Mouse (Mus musculus): ENCODE data around the gene Col11a2.

Col11a2 gene

GRCm38 (mm10) chr17:34047404-34048050 lies 8.3 kb downstream of the Col11a2 start:
- intact Hi-C loops (cut with DNase I): no loop called here

- intact Hi-C loops (cut with DNase I): no loop called here
These were observed 18.0 kb downstream of the Col11a2 start for GRCm38 (mm10) chr17:34057224-34057623.

GRCm38 (mm10) chr17:34068864-34069263 lies 29.6 kb downstream of the Col11a2 start:
- intact Hi-C loops (cut with DNase I): no loop called here

- intact Hi-C loops (cut with DNase I): loop anchor here (10.0 kb wide), 1 partner anchor 163 kb away; the partner anchor contains the start of gene H2-Ob
These were observed 32.9 kb downstream of the Col11a2 start for GRCm38 (mm10) chr17:34072091-34072490.

- intact Hi-C loops (cut with DNase I): loop anchor here (5.0 to 10.0 kb wide), 2 partner anchors 62 to 160 kb away; partner anchors contain the start of gene H2-Ob
These were observed 36.0 kb downstream of the Col11a2 start for GRCm38 (mm10) chr17:34075271-34075670.

- intact Hi-C loops (cut with DNase I): loop anchor here (2.0 to 10.0 kb wide), 3 partner anchors 60 to 157 kb away; partner anchors contain the start of gene H2-Ob
These were observed 38.3 kb downstream of the Col11a2 start for GRCm38 (mm10) chr17:34077549-34077948.

- intact Hi-C loops (cut with DNase I): loop anchor here (5.0 to 10.0 kb wide), 2 partner anchors 59 to 157 kb away; partner anchors contain the start of gene H2-Ob
These were observed 38.9 kb downstream of the Col11a2 start for GRCm38 (mm10) chr17:34078148-34078547.

- intact Hi-C loops (cut with DNase I): loop anchor here (5.0 to 10.0 kb wide), 2 partner anchors 58 to 156 kb away; partner anchors contain the start of gene H2-Ob
These were observed 39.8 kb downstream of the Col11a2 start for GRCm38 (mm10) chr17:34079002-34079401.

- intact Hi-C loops (cut with DNase I): loop anchor here (5.0 to 10.0 kb wide), 2 partner anchors 58 to 155 kb away; partner anchors contain the start of gene H2-Ob
These were observed 40.4 kb downstream of the Col11a2 start for GRCm38 (mm10) chr17:34079621-34080020.

- intact Hi-C loops (cut with DNase I): no loop called here
These were observed 43.9 kb downstream of the Col11a2 start for GRCm38 (mm10) chr17:34083104-34083503.

- intact Hi-C loops (cut with DNase I): no loop called here
These were observed 48.1 kb downstream of the Col11a2 start for GRCm38 (mm10) chr17:34087386-34087785.

- intact Hi-C loops (cut with DNase I): no loop called here
These were observed 48.9 kb downstream of the Col11a2 start for GRCm38 (mm10) chr17:34088124-34088523.

GRCm38 (mm10) chr17:34090923-34091322 lies 51.7 kb downstream of the Col11a2 start:
- intact Hi-C loops (cut with DNase I): no loop called here

- intact Hi-C loops (cut with DNase I): no loop called here
These were observed 53.1 kb downstream of the Col11a2 start, which contains the start of gene H2-Oa for GRCm38 (mm10) chr17:34092197-34092875. TSS of gene H2-Oa (plus strand) at chr17:34092340.

GRCm38 (mm10) chr17:34093199-34093874 lies 54.1 kb downstream of the Col11a2 start:
- intact Hi-C loops (cut with DNase I): no loop called here

- intact Hi-C loops (cut with DNase I): no loop called here
These were observed 55.2 kb downstream of the Col11a2 start for GRCm38 (mm10) chr17:34094283-34095035.

GRCm38 (mm10) chr17:34096497-34097010 lies 57.3 kb downstream of the Col11a2 start:
- intact Hi-C loops (cut with DNase I): no loop called here

GRCm38 (mm10) chr17:34097272-34097671 lies 58.0 kb downstream of the Col11a2 start:
- intact Hi-C loops (cut with DNase I): no loop called here

GRCm38 (mm10) chr17:34098709-34099479 lies 59.7 kb downstream of the Col11a2 start:
- intact Hi-C loops (cut with DNase I): no loop called here

GRCm38 (mm10) chr17:34099531-34099930 lies 60.3 kb downstream of the Col11a2 start:
- intact Hi-C loops (cut with DNase I): no loop called here

All from adrenal gland (tissue).